Mouse (Mus musculus): ENCODE results near the gene Tacc2. TPM values are rescaled to one million over a fixed set of nuclear protein-coding genes. Genes with fewer than 3 reads are reported as not detected.
"Not testable (repeated sequence)": the region's sequence is repeated elsewhere in the genome, so short reads cannot be mapped to it uniquely, and the experiment has no call there.

The Tacc2 gene
- polyA plus RNA-seq, 1 experiment from 2014 or later, result 27.5 TPM

DNA sequence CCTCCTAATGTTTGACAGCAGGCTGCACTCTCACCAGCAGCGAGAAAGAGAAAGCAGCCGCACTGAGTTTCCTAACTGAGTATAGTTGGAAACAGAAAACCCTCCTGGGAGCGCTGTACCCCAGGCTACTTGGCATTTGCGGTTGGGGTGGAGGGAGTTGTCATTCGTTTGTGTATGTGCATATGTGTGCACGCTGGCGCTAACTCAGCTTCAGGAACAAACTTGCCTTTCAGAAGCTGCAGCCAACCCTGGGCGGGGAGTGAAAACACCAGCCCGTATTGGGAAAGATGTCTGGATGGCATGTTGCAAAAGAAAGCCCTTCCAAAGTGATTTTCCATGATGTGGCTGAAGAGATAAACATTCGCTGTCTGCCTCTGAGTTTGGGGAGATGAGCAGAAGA, 257 bp upstream of the Tacc2 start:
- Histone ChIP-seq H3K4me3 (replicated peaks; ENCODE audit: low read depth, low read length) (0 out of 2 replicates have a peak overlapping the region, but pooled peaks have one; percentile 2), H3K36me3 (ENCODE audit: insufficient read depth, low read length) (no peaks in the 10 kb centered on the region), H3K4me1 (replicated peaks; ENCODE audit: insufficient read depth, low read length) (0 out of 2 replicates have a peak, but pooled peaks cover 5% of the 10 kb centered on the region), H3K4me2 (ENCODE audit: low read length) (peak overlapping the region; percentile 44), H3K9me3 (replicated peaks; ENCODE audit: low read length) (no peaks in the 10 kb centered on the region), H3K9ac (ENCODE audit: low read depth, low read length) (peak overlapping the region; percentile 31; the same call in 1 of the 2 replicates), H3K27me3 (ENCODE audit: insufficient read depth, low read length) (no peaks in the 10 kb centered on the region), H3K27ac (peak overlapping the region; percentile 63)
- no peak for TF ChIP-seq CTCF (IDR thresholded peaks at IDR 0.05; ENCODE audit: low read depth)
- WGBS, result 23% methylated on average over 10 of the region's 10 CpGs
- DNase-seq (ENCODE audit: low spot score) (no peak), ATAC-seq (replicated peaks; ENCODE audit: low FRiP score, low read depth) (no peak)

DNA sequence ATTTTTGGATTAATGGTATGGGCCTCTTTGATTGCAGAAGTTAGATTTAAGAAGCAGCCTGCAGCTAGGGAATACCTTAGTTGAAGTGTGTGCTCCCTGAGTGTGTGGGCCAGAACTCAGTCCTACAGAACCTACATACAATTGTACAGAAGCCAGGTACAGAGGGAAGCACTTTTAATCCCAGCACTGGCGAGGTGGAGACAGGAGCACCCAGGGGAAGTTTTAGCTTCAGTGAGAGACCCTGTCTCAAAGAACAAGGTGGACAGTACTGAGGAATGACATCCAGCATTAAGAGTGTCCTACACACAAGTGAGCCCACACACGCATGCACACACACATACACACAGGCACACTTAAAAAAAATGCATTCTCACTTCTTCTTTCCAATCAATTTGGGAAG, 828 bp downstream of the Tacc2 start:
- Histone ChIP-seq H3K9me3 (replicated peaks; ENCODE audit: low read length) (no peaks in the 10 kb centered on the region), H3K4me3 (replicated peaks; ENCODE audit: low read depth, low read length) (no peak overlapping the region), H3K36me3 (ENCODE audit: insufficient read depth, low read length) (no peaks in the 10 kb centered on the region), H3K27ac (peak overlapping the region; percentile 32; the same call in 1 of the 2 replicates), H3K9ac (ENCODE audit: low read depth, low read length) (no peak overlapping the region), H3K4me2 (ENCODE audit: low read length) (peak overlapping the region; percentile 44; the same call in 1 of the 2 replicates), H3K27me3 (ENCODE audit: insufficient read depth, low read length) (no peaks in the 10 kb centered on the region), H3K4me1 (replicated peaks; ENCODE audit: insufficient read depth, low read length) (0 out of 2 replicates have a peak, but pooled peaks cover 5% of the 10 kb centered on the region)
- no peak for DNase-seq (ENCODE audit: low spot score)
- no peak for TF ChIP-seq CTCF (IDR thresholded peaks at IDR 0.05; ENCODE audit: low read depth)
- 79% methylated on average over 2 of the region's 2 CpGs for whole genome bisulfite sequencing
- no peak for ATAC-seq (replicated peaks; ENCODE audit: low FRiP score, low read depth)

DNA sequence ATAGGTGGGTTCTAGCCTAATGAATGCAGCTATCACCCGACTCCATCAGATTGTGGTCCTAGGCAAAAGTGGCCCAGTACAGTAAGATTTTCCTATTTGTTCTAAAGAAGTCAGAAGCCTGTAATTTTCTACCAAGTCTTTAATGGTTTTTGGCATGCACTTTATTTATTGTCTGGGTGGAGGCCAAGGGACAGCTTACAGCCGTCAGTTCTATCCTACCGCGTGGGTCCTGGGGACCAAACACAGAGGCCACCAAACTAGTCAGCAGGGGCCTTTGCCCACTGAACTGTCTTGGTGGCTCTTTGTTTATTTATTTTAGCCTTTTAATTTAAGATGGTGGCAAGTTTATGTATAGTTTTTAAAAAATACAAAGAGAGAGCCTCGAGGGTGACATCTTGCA, 1.4 kb downstream of the Tacc2 start:
- H3K36me3 ChIP-seq (ENCODE audit: insufficient read depth, low read length), result no peaks in the 10 kb centered on the region
- no peak overlapping the region for H3K4me2 ChIP-seq (ENCODE audit: low read length)
- H3K4me3 ChIP-seq (replicated peaks; ENCODE audit: low read depth, low read length), result no peak overlapping the region
- H3K9ac ChIP-seq (ENCODE audit: low read depth, low read length), result no peak overlapping the region
- no peak overlapping the region for H3K27ac ChIP-seq
- DNase-seq (ENCODE audit: low spot score) (peak; percentile 48), ATAC-seq (replicated peaks; ENCODE audit: low FRiP score, low read depth) (no peak)
- 46% methylated on average over 5 of the region's 5 CpGs for WGBS
- 0 out of 2 replicates have a peak, but pooled peaks cover 5% of the 10 kb centered on the region for H3K4me1 ChIP-seq (replicated peaks; ENCODE audit: insufficient read depth, low read length)
- H3K27me3 ChIP-seq (ENCODE audit: insufficient read depth, low read length), result no peaks in the 10 kb centered on the region
- H3K9me3 ChIP-seq (replicated peaks; ENCODE audit: low read length), result no peaks in the 10 kb centered on the region
- TF ChIP-seq CTCF (IDR thresholded peaks at IDR 0.05; ENCODE audit: low read depth), result no peak

DNA sequence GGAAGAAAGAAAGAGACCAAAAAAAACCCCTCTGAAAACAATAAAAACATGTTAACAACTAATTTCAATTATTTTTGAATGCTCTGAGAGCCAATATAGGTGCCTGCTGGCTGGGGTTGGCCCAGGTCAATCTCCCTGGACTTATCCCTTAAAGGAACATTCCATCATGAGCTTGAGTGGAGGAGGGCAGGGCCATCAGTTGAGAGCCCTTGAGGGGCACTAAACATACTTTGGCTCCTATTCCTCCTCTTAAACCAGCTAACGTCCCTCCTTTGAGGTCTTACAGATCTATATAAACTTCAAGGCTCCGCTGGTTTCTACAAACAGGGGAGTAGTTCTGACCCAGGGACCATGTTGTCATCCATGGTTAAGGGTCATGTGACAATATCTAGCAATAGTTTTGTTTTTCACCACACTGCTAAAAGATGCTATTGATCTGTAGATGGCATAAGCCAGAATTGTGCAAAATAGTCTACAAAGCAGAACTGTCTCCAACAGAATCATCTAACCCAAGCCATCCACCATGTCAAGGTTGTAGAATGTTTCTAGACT, 9.4 kb downstream of the Tacc2 start:
- Histone ChIP-seq H3K27ac (no peak overlapping the region), H3K4me1 (replicated peaks; ENCODE audit: insufficient read depth, low read length) (no peaks in the 10 kb centered on the region), H3K9me3 (replicated peaks; ENCODE audit: low read length) (no peaks in the 10 kb centered on the region), H3K27me3 (ENCODE audit: insufficient read depth, low read length) (no peaks in the 10 kb centered on the region), H3K36me3 (ENCODE audit: insufficient read depth, low read length) (no peaks in the 10 kb centered on the region), H3K4me2 (ENCODE audit: low read length) (no peak overlapping the region), H3K4me3 (replicated peaks; ENCODE audit: low read depth, low read length) (no peak overlapping the region), H3K9ac (ENCODE audit: low read depth, low read length) (no peak overlapping the region)
- ATAC-seq (replicated peaks; ENCODE audit: low FRiP score, low read depth) (no peak), DNase-seq (ENCODE audit: low spot score) (no peak)
- no peak for TF ChIP-seq CTCF (IDR thresholded peaks at IDR 0.05; ENCODE audit: low read depth)
- WGBS, result 77% methylated on average over 2 of the region's 2 CpGs

DNA sequence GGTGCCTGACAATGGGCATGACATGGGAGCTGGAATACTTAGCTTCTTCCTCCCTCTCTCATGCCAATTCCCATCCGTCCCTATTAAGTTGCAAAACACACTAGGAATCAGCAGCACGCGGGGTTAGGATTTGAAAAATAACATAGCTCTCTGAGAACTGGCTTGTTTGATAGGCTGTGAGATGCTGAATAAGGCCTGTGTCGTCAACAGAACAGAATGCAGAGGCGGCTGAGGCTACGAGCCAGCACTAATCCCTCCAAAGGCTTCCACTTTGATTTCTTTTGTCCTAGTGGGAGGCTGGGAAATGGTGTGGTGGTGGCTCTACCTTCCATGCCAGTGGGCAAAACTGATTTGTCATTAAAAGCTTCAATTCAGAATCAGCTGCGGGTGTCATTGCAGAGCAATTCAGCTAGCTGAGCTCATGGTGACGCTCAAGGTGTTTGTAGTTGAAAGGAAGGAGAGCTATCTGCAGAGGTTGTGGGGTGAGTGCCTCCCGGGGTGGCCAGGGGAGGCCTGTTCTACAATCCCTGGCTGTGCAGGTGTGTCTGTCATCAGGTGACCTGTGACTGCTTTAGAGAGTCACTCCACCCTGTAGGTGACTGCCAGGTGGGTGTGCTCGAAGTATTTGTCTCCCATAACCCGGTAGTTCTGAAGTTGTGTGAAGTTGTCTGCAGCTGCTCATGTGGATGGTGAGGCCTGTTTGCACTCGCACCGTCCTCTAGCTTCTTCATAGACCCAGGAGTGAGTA, 13.0 kb downstream of the Tacc2 start:
- Histone ChIP-seq H3K4me2 (ENCODE audit: low read length) (no peak overlapping the region), H3K36me3 (ENCODE audit: insufficient read depth, low read length) (no peaks in the 10 kb centered on the region), H3K4me3 (replicated peaks; ENCODE audit: low read depth, low read length) (no peak overlapping the region), H3K9me3 (replicated peaks; ENCODE audit: low read length) (no peaks in the 10 kb centered on the region), H3K9ac (ENCODE audit: low read depth, low read length) (no peak overlapping the region), H3K27ac (no peak overlapping the region), H3K4me1 (replicated peaks; ENCODE audit: insufficient read depth, low read length) (no peaks in the 10 kb centered on the region), H3K27me3 (ENCODE audit: insufficient read depth, low read length) (no peaks in the 10 kb centered on the region)
- TF ChIP-seq CTCF (IDR thresholded peaks at IDR 0.05; ENCODE audit: low read depth), result no peak
- DNase-seq (ENCODE audit: low spot score), result no peak
- no peak for ATAC-seq (replicated peaks; ENCODE audit: low FRiP score, low read depth)
- WGBS, result 75% methylated on average over 13 of the region's 13 CpGs

DNA sequence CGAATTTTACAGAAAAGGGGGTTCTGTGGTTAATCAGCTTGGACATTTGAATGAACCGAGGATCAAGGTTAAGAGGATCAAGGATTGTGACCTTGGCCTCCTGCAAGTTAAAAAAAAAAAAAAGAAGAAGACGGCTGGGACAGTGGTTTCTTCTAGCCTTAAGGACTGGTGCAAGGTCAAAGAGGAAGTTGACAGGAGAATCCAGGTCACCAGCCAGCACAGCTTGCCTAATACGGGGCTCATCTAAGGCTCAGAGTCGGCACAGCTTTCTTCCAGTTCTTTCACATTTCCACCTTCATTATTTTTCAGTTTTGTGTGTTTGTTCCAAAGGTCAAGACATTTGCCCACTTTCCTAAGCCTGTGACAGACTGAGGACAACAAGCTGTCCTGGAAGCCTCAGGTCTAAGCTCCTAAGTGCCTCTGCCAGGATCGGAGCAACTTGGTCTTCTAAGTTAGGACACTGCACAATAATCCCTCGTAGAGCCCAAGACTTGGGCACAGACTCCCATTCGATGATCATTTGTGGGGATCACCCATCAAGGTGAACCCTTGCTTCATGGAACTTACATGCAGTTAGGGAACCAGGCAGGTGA, 13.7 kb downstream of the Tacc2 start:
- DNase-seq (ENCODE audit: low spot score), result no peak
- Histone ChIP-seq H3K4me1 (replicated peaks; ENCODE audit: insufficient read depth, low read length) (no peaks in the 10 kb centered on the region), H3K4me3 (replicated peaks; ENCODE audit: low read depth, low read length) (no peak overlapping the region), H3K4me2 (ENCODE audit: low read length) (no peak overlapping the region), H3K27me3 (ENCODE audit: insufficient read depth, low read length) (no peaks in the 10 kb centered on the region), H3K9ac (ENCODE audit: low read depth, low read length) (no peak overlapping the region), H3K27ac (no peak overlapping the region; the same call in 1 of the 2 replicates), H3K36me3 (ENCODE audit: insufficient read depth, low read length) (no peaks in the 10 kb centered on the region), H3K9me3 (replicated peaks; ENCODE audit: low read length) (no peaks in the 10 kb centered on the region)
- no peak for TF ChIP-seq CTCF (IDR thresholded peaks at IDR 0.05; ENCODE audit: low read depth)
- 71% methylated on average over 8 of the region's 8 CpGs for WGBS
- no peak for ATAC-seq (replicated peaks; ENCODE audit: low FRiP score, low read depth)

DNA sequence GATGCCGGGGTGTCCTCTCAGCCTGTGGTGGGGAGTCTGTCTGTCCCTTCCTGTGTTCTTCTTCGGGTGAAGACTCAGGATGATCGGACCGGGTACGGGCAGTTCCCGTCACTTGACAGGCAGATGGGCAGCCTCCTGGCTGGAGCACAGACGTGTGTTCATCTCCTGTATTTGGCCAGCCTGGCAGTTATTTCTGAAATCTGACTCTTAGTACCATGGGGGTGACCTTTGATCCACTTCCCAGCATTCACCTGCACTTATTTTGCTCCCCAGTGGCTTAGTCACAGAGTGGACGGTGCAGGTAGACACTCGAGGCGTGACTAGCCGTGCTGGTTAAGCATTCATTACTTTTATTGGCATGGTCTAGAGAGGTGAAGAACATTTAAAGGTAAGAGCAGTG, 15.7 kb downstream of the Tacc2 start:
- not testable (repeated sequence) for DNase-seq (ENCODE audit: low spot score); H3K4me1 ChIP-seq (replicated peaks; ENCODE audit: insufficient read depth, low read length); H3K4me2 ChIP-seq (ENCODE audit: low read length); H3K27ac ChIP-seq; H3K36me3 ChIP-seq (ENCODE audit: insufficient read depth, low read length); H3K9me3 ChIP-seq (replicated peaks; ENCODE audit: low read length); H3K4me3 ChIP-seq (replicated peaks; ENCODE audit: low read depth, low read length); H3K27me3 ChIP-seq (ENCODE audit: insufficient read depth, low read length); H3K9ac ChIP-seq (ENCODE audit: low read depth, low read length)
- ATAC-seq (replicated peaks; ENCODE audit: low FRiP score, low read depth), result peak; percentile 63
- whole genome bisulfite sequencing, result no CpG with 5 or more reads among the region's 11 CpGs

DNA sequence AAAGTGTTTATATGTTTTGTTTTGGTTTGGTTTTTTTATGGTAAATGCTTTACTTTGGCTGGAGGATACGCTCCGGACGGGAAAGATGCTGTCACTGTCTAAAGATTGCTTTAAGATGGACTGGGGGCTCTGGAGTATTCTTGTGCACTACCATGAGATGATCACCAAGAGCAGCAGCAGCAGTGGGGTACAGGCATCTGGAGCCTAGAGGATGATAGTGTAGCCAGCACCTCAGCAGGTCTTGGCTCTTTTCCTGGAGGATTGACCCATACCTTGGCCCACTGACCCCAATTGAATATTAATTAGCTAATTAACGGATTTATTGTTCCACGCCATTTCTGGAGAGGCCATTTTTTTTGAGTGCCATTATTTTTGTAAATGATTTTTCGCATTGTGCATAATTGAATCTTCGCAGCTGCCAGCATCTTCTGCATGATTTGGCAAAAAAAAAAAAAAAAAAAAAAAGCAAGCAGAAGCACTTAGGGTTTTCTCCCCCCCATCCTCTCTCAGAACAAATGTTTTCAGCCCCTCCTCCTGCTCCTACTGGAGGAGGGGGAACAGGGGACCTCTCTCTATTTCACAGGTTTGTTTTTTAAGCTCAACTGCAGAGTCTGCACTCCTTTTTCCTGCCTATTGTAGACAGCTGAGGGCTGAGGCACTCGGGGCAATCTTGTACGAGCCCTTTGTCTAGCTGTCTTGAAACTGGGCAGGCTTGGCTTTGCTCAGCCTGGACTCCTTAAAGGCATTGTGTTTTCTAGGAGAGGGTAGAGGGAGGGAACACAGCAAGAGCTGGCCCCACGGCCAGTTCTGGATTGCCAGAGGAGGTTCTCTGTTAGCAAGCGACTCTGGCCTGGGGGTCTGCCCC, 16.4 kb downstream of the Tacc2 start:
- not testable (repeated sequence) for ATAC-seq (replicated peaks; ENCODE audit: low FRiP score, low read depth); H3K9me3 ChIP-seq (replicated peaks; ENCODE audit: low read length); H3K4me3 ChIP-seq (replicated peaks; ENCODE audit: low read depth, low read length); H3K27me3 ChIP-seq (ENCODE audit: insufficient read depth, low read length); H3K4me1 ChIP-seq (replicated peaks; ENCODE audit: insufficient read depth, low read length); H3K9ac ChIP-seq (ENCODE audit: low read depth, low read length); H3K36me3 ChIP-seq (ENCODE audit: insufficient read depth, low read length); H3K27ac ChIP-seq; DNase-seq (ENCODE audit: low spot score); H3K4me2 ChIP-seq (ENCODE audit: low read length)
- 66% methylated on average over 6 of the region's 11 CpGs for WGBS

Measured in kidney, postnatal 0 days (tissue).